Mouse (Mus musculus): Measurements from ENCODE around the gene Leng8.

Gene Leng8

DNA sequence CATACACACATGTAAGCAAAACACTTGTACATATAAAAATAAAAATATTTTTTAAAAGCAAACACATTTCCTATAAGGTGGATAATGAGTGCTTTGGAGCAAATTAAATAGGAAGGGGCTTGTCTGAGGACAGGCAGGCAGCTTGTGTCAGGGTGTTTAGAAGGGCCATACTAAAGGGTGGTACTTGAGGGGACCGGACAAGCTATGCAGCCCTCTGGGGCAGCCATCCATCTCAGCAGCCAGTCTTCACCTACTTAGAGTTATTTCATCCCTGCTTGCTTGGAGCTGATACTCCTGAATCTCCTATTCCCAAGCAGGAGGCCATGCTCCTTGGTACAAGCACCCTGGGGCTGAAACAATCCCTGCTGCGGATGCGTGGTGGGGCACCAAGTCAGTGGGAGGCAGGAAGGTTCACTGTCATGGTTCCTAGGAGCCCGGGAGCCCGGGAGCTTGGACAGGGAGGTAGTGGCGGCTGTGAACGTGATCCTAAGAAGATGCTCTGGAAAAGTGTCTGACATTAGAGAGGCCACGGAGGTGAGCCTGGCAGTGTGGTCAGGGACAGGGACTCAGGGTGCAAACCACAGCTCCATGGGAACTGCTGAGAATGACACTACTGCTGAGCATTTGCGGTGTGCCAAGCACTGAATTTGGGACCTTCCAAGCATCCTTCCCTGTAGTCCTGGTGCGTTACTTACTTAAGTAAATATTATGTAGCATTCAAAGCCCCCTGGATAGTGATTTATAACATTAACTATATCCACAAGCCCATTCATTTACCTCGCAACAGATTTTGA, 9.7 kb upstream of the Leng8 start:
- CTCF ChIA-PET: no interaction called here

DNA sequence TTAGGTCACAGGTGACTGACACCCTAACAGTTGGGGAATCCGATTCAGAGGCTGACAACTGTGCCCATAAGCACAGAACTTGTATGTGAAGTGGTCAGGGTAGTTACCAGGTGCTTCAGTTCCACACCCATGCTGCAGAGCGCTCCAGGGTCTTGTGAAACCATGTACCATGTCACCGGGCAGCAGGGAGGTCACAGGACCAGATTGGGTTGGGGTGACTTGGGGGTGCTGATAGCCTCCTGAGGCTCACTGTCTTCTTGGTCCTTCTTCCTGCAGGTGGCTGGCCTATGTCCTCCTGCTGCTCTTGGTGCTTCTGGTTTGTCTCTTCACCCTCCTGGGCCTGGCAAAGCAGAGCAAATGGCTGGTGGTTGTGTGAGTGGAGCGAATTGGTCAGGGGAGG, 8.9 kb upstream of the Leng8 start:
- CTCF ChIA-PET: no interaction called here

DNA sequence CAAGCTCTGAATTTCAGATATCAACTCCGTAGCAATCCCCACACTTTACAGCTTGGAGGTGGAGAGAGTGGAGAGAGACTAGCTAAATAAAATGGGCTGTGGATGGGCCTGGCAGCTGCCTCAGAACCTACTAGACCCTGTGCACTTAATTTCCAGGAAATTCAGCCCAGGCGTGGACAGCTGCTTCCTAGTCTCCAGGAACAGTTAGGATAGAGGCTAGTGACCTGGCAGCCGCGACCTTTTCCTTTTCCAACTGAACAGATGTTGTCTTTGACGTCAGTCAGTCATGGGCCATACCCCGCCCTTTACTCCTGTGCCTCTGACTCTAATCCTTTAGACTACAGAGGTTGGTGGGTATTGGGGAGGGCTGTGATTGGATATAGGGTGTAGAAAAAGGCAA, 8.0 kb upstream of the Leng8 start:
- CTCF ChIA-PET: interaction anchor here (0.8 kb wide), 1 partner anchor 11 kb away, joined by 4 read pairs; no protein-coding TSS in a partner anchor

DNA sequence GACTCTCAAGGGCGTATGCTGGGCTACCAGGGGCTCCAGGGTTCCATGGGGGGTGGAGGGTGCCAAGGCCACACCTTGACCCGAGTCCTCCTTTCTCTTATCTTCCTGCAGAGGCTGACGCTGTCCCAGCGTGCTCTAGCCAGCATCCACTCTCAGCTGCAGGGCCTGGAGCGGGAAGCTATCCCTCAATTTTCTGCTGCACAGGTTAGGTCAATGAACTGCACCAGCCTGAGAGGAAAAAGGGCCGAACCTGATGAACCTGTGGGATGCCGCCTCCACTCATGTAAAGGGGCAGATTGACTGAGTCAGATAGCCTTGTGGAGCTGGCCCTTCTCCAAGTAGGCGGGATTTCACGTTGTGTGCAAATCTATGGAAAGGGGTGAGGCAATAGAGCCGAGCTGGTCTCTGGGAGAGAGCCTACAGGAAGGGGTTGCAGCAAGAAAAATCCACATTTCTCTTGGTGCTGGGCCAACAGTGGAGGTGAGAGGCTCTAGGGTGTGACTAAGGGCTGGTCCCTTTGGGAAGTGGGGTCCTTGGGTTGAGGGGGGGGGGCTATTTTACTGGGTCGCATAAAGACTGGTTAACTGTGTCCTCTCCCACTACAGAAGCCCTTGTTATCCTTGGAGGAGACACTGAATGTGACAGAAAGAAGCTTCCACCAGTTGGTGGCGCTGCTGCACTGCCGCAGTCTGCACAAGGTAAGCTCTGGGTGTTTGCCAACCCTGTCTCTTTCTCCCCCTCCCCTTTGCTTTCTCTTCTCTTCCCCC, 6.0 kb upstream of the Leng8 start:
- CTCF ChIA-PET: interaction anchor here (0.7 to 1.1 kb wide), 3 partner anchors 12 to 500 kb away, joined by 3 to 12 read pairs (median 4); no protein-coding TSS in a partner anchor

DNA sequence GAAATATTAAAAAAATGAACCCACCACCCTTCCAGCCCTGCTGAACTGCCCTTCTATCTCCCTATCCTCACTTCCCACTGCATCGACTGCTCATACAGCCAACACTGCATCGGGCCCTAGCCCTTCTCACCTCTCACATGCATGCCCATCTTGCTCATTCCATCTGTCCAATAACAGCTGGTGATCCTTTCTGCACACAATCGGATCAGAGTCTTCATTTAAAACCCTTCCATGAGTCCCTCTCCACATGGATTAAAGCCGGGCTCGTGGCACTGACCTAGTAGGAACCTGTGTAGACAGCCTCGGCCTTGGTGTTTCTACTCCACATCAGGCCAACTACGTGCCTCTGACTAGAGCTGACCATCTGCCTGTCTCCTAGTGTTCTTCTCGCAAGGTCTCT, 4.9 kb upstream of the Leng8 start:
- CTCF ChIA-PET: no interaction called here

DNA sequence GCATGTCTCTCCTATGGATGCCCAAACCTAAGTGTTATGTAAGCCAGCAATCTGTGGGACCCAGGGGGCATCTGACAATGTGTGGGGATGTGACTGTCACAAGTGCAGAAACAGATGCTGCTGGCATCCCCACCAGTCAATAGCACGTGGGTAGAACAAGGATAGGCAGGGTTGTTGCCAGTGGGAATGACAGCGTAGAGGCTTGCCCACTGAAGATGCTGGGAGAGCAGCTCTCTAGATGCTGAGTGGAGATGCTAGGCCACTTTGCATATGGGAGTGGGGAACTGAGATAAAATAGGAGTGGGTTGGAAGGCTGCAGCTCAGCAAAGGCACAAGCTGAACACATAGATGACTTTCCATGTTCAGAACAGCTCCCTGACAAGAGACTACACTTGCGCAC, 4.3 kb upstream of the Leng8 start:
- CTCF ChIA-PET: no interaction called here

DNA sequence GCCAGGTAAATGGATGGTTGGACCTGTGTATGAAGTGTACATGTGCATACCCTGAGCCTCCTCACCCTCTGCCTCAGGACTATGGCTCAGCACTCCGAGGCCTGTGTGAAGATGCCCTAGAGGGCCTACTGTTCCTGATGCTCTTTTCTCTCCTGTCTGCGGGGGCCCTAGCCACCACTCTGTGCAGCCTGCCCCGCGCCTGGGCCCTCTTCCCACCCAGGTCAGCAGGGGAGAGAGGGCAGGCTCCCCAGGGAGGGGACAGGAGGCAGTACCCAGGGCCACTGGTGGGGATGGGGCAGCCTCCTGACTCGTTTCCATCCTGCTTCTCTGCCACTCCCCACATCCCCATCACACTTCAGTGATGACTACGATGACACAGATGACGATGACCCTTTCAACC, 3.8 kb upstream of the Leng8 start:
- CTCF ChIA-PET: no interaction called here

DNA sequence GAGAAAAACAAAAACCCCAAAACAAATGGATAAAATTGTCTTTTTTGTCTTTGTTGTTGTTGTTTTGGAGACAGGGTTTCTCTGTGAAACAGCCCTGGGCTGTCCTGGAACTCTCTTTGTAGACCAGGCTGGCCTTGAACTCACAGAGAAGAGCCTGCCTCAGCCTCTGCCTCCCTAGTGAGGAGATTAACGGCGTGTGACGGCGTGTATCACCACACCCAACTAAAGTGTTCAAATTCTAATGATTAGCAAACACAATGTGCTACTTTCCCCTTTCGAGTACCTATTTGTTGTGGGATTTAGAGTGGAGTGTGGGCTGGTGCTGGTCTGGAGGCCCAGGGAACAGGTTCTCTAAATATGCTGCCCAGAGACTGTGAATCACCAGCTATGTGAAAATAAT, 1.9 kb upstream of the Leng8 start:
- CTCF ChIA-PET: no interaction called here

DNA sequence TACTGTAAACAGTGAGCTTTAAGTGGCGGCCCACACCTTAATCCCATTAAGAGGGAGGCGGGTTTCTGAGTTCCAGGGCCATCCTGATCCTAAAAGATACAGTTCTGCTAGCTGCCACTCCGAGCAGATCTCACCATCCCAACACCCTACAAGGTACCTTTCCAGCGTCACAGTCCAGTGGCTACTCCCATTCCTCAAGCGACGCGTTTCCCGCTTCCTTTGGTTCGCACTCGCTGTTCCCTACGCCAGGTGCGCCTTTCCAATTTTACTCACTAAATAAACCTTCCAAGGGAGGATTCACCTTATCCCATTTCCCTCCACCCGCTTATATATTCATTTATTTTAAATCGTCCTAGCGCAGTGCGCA, 452 bp upstream of the Leng8 start:
- CTCF ChIA-PET: interaction anchor here (0.6 to 1.1 kb wide), 3 partner anchors 31 to 284 kb away, joined by 3 to 10 read pairs (median 6); no protein-coding TSS in a partner anchor

DNA sequence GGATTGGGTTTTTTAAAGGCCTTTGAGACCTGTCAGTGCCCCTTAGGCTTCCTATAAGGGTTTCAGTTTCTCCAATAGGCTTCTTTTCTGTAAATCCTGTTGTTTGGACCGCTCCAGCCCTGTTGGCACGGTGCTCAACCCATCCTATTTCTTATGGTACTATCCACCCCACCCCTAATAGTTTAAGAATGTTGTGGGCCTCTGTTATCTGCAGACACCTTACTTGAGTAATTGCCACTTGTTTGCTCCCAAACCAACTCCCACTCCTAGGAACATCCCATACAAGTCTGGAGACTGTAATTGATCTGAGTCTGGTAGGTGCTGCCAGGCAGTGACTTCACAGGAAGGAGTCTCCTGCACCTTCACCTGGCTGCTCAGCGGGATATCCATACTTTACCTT, 907 bp downstream of the Leng8 start:
- CTCF ChIA-PET: interaction anchor here (1.4 kb wide), 1 partner anchor 12 kb away, joined by 4 read pairs; the partner anchor contains the start of gene Leng9

DNA sequence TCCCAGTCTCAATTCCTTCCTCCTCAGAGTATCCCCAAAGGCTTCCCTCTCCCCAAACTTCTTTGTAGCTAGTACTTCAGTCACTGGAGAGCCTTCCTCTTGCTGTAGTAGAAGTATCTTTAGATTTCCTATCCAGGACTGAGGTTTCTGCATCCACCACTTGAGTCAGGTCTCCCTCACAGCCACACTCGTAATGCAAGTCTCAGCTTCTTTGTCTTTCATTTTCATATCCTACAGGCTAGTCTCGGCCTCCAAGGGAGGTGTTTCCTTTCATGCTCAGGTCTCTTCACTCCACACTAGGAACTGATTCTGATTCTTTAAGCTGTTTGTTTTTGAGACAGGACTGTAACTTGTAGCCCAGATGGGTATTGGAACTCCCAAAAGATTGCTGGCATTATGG, 1.3 kb downstream of the Leng8 start:
- CTCF ChIA-PET: interaction anchor here (0.6 to 1.4 kb wide), 2 partner anchors 12 to 14 kb away, joined by 4 to 15 read pairs; partner anchors contain the start of gene Leng9

DNA sequence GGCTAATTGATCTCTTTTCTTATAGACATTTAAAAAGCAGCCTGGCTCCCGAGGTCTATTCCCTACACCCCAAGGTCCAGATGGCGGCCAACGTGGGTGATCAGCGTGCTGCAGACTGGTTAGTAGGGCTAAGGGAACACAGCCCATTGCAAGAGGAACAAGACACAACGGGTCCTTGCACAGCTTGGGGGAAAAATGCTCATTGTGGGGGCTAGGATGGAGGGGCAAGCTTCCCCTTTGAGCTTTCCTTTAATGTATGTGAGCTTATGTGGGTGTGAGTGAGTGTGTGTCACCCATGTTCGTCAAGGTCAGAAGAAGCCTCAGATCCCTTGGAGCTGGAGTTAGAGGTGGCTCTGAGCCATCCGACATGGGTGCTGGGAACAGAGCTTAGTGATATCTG, 1.8 kb downstream of the Leng8 start:
- CTCF ChIA-PET: interaction anchor here (0.6 to 1.4 kb wide), 3 partner anchors 11 to 111 kb away, joined by 3 to 15 read pairs (median 4); partner anchors contain the start of gene Leng9

DNA sequence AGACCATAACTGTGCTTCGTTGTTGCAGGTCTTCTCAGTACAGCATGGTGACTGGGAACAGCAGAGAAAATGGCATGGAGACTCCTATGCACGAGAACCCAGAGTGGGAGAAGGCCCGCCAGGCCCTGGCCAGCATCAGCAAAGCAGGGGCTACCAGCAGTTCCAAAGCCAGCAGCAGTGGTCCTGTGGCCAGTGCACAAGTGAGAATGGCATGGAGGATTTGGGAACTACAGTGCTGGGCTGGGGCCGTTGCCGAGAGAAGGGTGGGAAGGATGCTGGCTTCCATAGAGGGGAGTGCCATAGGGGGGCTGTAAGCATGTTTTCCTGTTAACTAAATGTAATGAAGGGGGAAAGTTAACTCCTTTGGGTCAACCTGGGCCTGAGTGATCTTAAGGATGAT, 2.6 kb downstream of the Leng8 start:
- CTCF ChIA-PET: interaction anchor here (0.6 to 1.3 kb wide), 2 partner anchors 11 to 112 kb away, joined by 3 to 4 read pairs; no protein-coding TSS in a partner anchor

DNA sequence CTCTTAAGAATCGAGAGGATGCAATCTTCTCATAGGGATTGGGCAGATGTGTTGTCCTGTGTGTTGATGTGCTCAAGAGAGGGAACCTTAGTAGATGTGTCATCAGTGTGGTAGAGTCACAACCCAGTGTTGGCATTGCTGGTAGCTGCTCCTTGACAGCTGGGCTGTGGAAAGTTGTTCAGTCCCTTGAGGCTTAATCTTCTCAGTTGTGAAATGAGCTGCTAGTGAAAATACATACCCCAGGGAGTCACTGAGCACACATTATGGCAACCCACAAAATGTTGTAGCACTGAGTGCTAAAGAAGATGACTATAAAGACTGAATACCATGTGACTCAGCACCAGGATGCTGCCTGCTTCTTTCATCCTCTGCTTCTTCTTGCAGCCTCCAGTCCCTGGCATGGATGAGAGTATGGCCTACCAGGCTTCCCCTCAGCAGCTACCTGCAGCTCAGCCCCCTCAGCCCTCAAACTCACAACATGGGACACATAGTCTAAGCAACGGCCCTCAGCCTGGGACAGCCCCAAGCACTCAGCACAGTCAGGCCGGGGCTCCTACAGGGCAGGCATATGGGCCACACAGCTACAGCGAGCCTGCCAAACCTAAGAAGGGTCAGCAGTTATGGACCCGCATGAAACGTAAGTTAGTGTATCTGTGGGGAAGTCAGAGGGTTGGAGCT, 4.9 kb downstream of the Leng8 start:
- CTCF ChIA-PET: no interaction called here

DNA sequence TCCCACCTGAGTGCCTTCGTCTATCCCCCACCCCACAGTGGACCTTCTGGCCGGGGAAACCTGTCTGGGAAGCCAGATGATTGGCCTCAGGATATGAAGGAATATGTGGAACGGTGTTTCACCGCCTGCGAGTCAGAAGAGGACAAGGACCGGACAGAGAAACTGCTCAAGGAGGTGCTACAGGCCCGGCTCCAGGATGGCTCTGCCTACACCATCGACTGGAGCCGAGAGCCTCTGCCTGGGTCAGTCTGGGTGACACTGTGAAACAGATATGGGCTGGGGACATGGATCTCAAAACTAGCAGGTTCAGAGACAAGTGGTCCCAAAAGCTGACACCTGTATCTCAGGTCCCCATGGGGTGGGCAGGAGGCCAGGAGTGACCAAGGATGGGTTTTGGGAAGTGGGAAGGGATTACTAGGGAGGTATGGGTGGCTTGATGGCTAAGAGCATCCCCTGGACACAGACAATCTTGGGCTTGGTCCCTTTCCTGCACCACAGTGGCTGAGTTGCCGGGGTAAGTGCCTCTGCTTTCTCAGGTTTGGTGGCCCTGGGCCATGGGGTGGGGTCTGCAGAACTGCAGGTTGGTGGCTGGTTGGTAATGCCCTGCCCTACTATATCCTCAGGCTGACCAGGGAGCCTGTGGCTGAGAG, 6.1 kb downstream of the Leng8 start:
- CTCF ChIA-PET: interaction anchor here (0.6 kb wide), 1 partner anchor 12 kb away, joined by 4 read pairs; no protein-coding TSS in a partner anchor

DNA sequence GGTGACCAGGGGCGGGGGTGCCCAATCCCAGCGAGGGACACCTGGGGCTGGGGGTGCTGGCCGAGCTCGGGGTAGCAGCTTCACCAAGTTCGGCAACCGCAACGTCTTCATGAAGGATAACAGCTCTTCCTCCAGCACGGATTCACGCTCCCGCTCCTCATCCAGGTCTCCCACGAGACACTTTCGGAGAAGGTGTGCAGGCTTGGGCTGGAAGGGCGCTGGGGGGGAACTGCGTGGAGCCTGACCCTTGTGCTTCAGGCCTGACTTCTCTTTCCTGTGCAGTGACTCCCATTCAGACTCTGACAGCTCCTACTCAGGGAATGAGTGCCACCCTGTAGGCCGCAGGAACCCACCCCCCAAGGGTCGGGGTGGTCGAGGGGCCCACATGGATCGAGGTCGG, 6.7 kb downstream of the Leng8 start:
- CTCF ChIA-PET: no interaction called here

DNA sequence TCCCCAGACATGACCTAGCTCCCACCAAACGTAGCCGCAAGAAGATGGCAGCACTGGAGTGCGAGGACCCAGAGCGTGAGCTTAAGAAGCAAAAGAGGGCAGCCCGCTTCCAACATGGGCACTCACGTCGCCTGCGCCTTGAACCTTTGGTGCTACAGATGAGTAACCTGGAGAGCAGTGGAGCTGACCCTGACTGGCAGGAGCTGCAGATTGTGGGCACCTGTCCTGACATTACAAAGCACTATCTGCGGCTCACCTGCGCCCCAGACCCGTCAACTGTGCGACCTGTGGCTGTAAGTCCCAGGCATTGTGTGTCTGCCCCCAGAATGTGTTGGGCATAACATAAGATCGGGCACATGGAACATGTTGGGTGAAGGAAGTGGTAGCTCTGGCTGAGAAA, 7.2 kb downstream of the Leng8 start:
- CTCF ChIA-PET: no interaction called here

DNA sequence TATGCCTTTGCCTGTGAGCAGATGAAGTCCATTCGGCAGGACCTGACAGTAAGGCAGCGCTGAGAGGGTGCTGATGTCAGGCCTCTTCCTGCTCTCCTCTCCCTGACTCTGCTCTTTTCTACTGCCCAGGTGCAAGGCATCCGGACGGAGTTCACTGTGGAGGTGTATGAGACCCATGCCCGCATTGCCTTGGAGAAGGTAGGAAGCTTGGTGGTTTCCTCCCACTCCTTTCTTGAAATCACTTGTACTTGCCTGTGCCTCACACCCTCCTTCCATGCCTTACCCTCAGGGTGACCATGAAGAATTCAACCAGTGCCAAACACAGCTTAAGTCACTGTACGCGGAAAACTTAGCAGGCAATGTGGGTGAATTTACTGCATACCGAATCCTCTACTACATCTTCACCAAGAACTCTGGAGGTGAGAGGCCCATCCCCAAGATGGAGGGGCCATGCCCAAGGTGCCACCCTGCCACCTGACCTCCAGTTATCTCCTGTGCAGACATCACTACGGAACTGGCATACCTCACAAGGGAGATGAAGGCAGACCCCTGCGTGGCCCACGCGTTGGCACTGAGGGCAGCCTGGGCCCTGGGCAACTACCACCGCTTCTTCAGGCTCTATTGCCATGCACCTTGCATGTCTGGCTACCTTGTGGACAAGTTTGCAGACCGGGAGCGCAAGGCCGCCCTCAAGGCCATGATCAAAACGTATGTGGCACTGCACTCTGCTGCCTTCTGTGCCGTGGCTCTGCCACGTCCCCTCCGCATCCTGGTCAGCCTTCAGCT, 8.1 kb downstream of the Leng8 start:
- CTCF ChIA-PET: no interaction called here

DNA sequence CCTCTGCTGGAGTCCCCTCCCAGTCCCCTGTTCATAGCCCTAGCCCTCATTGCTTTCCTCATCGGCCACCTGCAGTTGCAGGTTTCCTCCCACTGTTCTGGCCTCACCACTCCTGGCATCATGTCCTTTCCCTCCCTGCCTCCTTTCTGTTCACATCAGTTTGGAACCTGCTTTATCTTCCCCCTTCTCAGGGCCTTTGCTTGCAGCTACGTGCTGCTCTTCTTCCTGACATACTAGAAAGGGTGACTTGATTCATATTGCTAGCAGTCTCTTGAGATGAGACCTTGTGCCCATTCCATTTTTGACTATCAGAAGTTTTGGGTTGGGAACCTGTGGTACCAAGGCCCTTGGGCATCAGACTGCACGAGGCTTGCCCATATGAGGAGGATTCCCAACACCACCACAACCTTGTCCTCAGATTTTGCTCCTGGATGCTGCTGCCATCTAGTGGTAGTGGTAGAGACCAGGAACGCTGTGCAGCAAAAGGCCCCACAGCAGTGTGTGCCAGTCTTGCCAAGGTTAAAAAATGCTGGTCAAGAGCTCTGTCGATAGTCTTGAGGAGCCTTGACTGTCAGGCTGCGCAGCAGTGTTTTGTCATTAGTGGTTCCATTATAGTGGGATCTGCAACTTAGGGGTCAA, 8.8 kb downstream of the Leng8 start:
- CTCF ChIA-PET: no interaction called here
